Mouse (Mus musculus) right cerebral cortex, postnatal 25 days (tissue): ENCODE measurements around the gene Bcl11b.

ENCODE experiments used
- DNase-seq: peaks from one replicate; pipeline ENCODE4 v3.0.0; 2022

Bcl11b gene

GRCm38 (mm10) chr12:107887621-107888020, 115.8 kb downstream of the Bcl11b start:
- no peak for DNase-seq

- DNase-seq: no peak
These were observed 118.9 kb downstream of the Bcl11b start for GRCm38 (mm10) chr12:107884330-107885065.

- DNase-seq: no peak
These were observed 121.7 kb downstream of the Bcl11b start for GRCm38 (mm10) chr12:107881726-107882125.

- DNase-seq: no peak
These were observed 122.7 kb downstream of the Bcl11b start for GRCm38 (mm10) chr12:107880748-107881147.

DNA sequence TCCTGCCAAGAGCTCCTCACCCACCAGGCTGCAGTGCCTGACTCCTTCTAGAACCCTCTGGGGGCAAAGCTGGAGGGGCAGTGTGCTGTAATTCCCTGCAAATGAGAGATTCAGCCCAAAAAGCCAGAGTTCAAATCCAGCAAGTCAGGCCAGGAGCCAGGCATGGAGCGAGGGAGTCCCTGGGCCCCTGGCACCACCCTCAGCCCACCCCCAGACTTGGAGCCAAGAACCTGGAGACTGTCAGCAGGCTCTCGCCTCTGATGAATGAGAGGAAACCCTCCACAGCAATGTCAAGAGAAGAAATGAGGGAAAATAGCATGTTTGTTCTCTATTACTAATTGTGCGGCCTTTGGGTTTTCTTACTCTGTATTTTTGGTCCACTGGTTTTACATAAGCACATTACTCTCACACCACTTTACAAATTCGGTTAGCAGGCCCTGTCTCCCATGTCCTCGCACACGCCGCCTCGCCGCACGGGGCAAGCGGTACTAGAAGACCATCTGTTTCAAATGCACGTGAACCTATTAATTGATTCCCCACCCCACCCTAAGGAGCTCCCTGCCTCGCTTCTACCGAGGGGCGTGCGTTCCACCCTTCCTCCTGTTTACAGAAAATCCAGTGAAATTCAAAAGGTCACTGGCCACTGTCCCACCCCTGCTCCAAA, 124.2 kb downstream of the Bcl11b start:
- no peak for DNase-seq

GRCm38 (mm10) chr12:107876237-107876636, 127.2 kb downstream of the Bcl11b start:
- no peak for DNase-seq

GRCm38 (mm10) chr12:107874467-107875142, 128.8 kb downstream of the Bcl11b start:
- no peak for DNase-seq

DNA sequence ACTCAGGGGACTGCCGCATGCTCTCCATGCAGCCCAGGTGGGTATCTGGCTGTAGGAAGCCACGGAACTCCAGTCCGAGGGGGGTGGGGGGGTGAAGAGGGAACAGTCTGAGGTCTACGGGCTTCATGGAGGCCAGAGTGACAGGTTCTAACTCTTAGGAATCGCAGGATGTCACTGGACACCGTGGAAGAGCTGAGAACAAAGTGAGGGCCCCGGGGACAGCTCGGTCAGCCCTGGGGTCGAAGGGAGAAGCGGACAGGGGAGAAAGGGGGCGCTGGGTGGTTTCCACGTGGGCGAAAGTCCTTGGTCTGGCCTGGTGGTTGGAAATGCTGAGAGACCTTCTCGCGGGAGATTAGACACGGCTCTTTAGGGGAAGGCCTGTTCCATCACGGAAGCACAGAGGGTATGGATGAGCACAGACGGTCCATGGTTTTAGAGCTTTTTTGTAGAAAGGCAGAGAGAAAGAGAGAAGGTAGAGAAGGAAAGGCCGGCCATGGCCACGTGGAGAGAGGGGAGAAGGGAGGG, 133.8 kb downstream of the Bcl11b start:
- DNase-seq: no peak

GRCm38 (mm10) chr12:107868291-107868690, 135.1 kb downstream of the Bcl11b start:
- no peak for DNase-seq
